Mouse (Mus musculus): ENCODE measurements around the gene Uck2.

- TF ChIP-seq CTCF (conservative IDR thresholded peaks at IDR 0.05; ENCODE audit: low read length) (no peak), NANOG (IDR thresholded peaks at IDR 0.05; ENCODE audit: borderline replicate concordance, low read length) (no peak)
These were observed at the start of gene Uck2 for GRCm38 (mm10) chr1:167285320-167285355.

All from E14TG2a.4 (cell line).